8 mouse cellular contexts compared by ENCODE assay signal in genomic region chr13:52583943-52584562, GRCm38 (mm10). TPM values are rescaled to one million over a fixed set of nuclear protein-coding genes. Genes with fewer than 3 reads are reported as not detected.
A peak's percentile ranks its signal among the peaks of the same experiment; 100 is the strongest.
DNase-seq lines count a peak whose midpoint lies in the region; ATAC-seq and TF ChIP-seq lines count a peak whose summit lies in the region.

No protein-coding gene starts in this region.

- TF ChIP-seq CTCF in heart, adult 2 months (IDR thresholded peaks at IDR 0.05), result no peak

- no peaks in the 10 kb centered on the region; the same call in 1 of the 2 replicates for H3K36me3 ChIP-seq in heart, adult 2 months (ENCODE audit: control insufficient read depth, insufficient read depth, low read length)
- no peaks in the 10 kb centered on the region for H3K36me3 ChIP-seq in forebrain, embryonic 15.5 days
- H3K36me3 ChIP-seq in liver, embryonic 13.5 days, result no peaks in the 10 kb centered on the region

- no peak for ATAC-seq in forebrain, embryonic 15.5 days (replicated peaks)
- no peak for ATAC-seq in liver, embryonic 13.5 days (ENCODE audit: low read depth)

- no peaks in the 10 kb centered on the region for H3K27me3 ChIP-seq in heart, adult 2 months (ENCODE audit: control insufficient read depth, insufficient read depth, low read length)
- peaks cover 34% of the 10 kb centered on the region for H3K27me3 ChIP-seq in forebrain, embryonic 15.5 days
- peaks cover 12% of the 10 kb centered on the region for H3K27me3 ChIP-seq in liver, embryonic 13.5 days

- H3K27ac ChIP-seq in heart, adult 2 months, result peak overlapping the region; percentile 78
- H3K27ac ChIP-seq in forebrain, embryonic 15.5 days (replicated peaks), result no peak overlapping the region
- no peak overlapping the region for H3K27ac ChIP-seq in liver, embryonic 13.5 days

- peaks cover 4% of the 10 kb centered on the region for H3K4me1 ChIP-seq in heart, adult 2 months (ENCODE audit: control insufficient read depth, insufficient read depth, low read length)
- peaks cover 9% of the 10 kb centered on the region for H3K4me1 ChIP-seq in forebrain, embryonic 15.5 days
- H3K4me1 ChIP-seq in liver, embryonic 13.5 days (replicated peaks), result peaks cover 15% of the 10 kb centered on the region

- H3K9me3 ChIP-seq in forebrain, embryonic 15.5 days, result no peaks in the 10 kb centered on the region
- H3K9me3 ChIP-seq in liver, embryonic 13.5 days (replicated peaks), result no peaks in the 10 kb centered on the region

- no peak for TF ChIP-seq EP300 in heart, adult 2 months (IDR thresholded peaks at IDR 0.05; ENCODE audit: insufficient read depth, low read depth, low read length)

- WGBS in heart, adult 2 months, result 21% methylated on average over 13 of the region's 13 CpGs
- WGBS in forebrain, embryonic 15.5 days, result 24% methylated on average over 13 of the region's 13 CpGs
- 13% methylated on average over 13 of the region's 13 CpGs for WGBS in liver, embryonic 13.5 days (ENCODE audit: insufficient replicate concordance)

- peak overlapping the region; percentile 55 for H3K4me3 ChIP-seq in heart, adult 2 months
- 0 out of 2 replicates have a peak overlapping the region, but pooled peaks have one; percentile 56 for H3K4me3 ChIP-seq in forebrain, embryonic 15.5 days
- H3K4me3 ChIP-seq in liver, embryonic 13.5 days (replicated peaks), result peak overlapping the region; percentile 68

- TF ChIP-seq POLR2A in heart, adult 2 months (IDR thresholded peaks at IDR 0.05; ENCODE audit: insufficient read depth, low read depth, low read length), result no peak

- DNase-seq in heart, adult 2 months, result no peak
- no peak for DNase-seq in heart, postnatal 4 days
- peak; percentile 62 to 63 for DNase-seq in B cell, adult 2 months
- no peak for DNase-seq in liver, embryonic 13.5 days
- no peak for DNase-seq in frontal cortex, postnatal 14 days (ENCODE audit: low spot score in 2 of 2)
- DNase-seq in right cerebral cortex, postnatal 14 days, result no peak
- DNase-seq in cerebellum, adult 8-10 months, result no peak

- intact Hi-C loops in heart, adult 2 months (cut with DNase I), result no loop called here

- no peaks in the 10 kb centered on the region for H3K79me2 ChIP-seq in heart, adult 2 months (replicated peaks; ENCODE audit: control insufficient read depth, insufficient read depth, low read length)

- H3K9ac ChIP-seq in heart, adult 2 months (ENCODE audit: low read depth, low read length), result no peak overlapping the region
- H3K9ac ChIP-seq in forebrain, embryonic 15.5 days (replicated peaks), result no peak overlapping the region
- peak overlapping the region; percentile 76 for H3K9ac ChIP-seq in liver, embryonic 13.5 days

- peak overlapping the region; percentile 69 for H3K4me2 ChIP-seq in forebrain, embryonic 15.5 days (replicated peaks)
- peak overlapping the region; percentile 92 for H3K4me2 ChIP-seq in liver, embryonic 13.5 days

RNA-seq across cellular contexts. Expression of gene Syk, which starts 1.1 kb away (rescaled TPM):
- total RNA-seq in heart, adult 2 months (2021), result 10 to 100 TPM; 16.0 to 17.6 TPM
- polyA plus RNA-seq in heart, adult 2 months (2012; rRNA removed), result 14.0 and 19.7 TPM in 2 replicates
- total RNA-seq in heart, postnatal 4 days (2021), result 10 to 100 TPM; 24.1 to 26.5 TPM
- polyA plus RNA-seq in forebrain, embryonic 15.5 days (2015; fragmentation: Nextera tagmentation; extraction: Ambion mirVana), result 1.1 and 1.2 TPM in 2 replicates
- polyA plus RNA-seq in liver, embryonic 13.5 days (2015; fragmentation: Nextera tagmentation; extraction: Ambion mirVana), result 4.4 and 5.0 TPM in 2 replicates

RNA-seq across cellular contexts. Expression of gene Diras2, which starts 53.0 kb away (rescaled TPM):
- under 1 TPM; 0.18 to 0.32 TPM for total RNA-seq in heart, adult 2 months (2021)
- 0.61 and 0.78 TPM in 2 replicates for polyA plus RNA-seq in heart, adult 2 months (2012; rRNA removed)
- total RNA-seq in heart, postnatal 4 days (2021), result 1 to 10 TPM; 2.6 to 2.7 TPM
- 2.6 and 2.7 TPM in 2 replicates for polyA plus RNA-seq in forebrain, embryonic 15.5 days (2015; fragmentation: Nextera tagmentation; extraction: Ambion mirVana)
- polyA plus RNA-seq in liver, embryonic 13.5 days (2015; fragmentation: Nextera tagmentation; extraction: Ambion mirVana), result 0.02 and 0.09 TPM in 2 replicates

Comparison
In these comparisons a context has a peak if more than half of its experiments do, and no peak if none do; other contexts are left out.
1. DNase-seq: peak in B cell, adult 2 months (2 of 2); none in heart, adult 2 months (0 of 2), heart, postnatal 4 days (single experiment), liver, embryonic 13.5 days (single experiment), frontal cortex, postnatal 14 days (0 of 2), right cerebral cortex, postnatal 14 days (single experiment) and cerebellum, adult 8-10 months (single experiment).
2. Peak in every context shown above with its lines, with median percentiles within 50 percentile points of each other: H3K4me3 ChIP-seq.